Comparison of ENCODE assay signal across 8 mouse cellular contexts in the genomic region with DNA sequence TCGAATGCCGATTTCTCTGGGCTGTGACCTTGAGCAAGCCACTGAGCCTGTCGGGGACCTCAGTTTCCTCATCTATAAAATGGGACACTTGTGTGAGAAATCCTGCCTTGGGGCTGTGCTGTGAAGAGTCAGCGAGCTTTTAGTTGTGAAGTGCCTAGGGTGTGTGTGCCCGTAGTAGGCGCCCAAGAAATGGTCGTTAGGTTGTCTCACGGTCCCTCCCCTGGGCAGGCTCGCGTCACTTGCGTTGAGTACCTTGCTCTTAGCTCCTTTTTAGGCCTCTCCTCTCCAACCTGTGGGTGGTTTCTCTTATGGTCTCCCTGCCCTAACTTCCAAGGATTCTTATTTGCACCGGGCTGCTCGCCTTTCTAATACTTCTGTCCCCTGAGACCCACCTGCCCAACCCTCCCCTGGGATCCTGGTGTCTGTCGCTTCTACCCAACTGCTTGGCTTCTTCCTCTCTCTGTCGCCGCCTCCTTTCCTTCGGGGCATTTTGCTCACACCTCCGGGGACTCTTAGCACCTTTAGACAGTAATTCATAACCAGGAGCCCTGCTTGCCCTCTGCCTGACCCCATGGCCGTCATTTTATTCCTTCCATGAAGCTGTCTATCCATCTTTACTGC. TPM values are rescaled to one million over a fixed set of nuclear protein-coding genes. Genes with fewer than 3 reads are reported as not detected.
DNase-seq lines count a peak whose midpoint lies in the region; ATAC-seq and TF ChIP-seq lines count a peak whose summit lies in the region.

No protein-coding gene starts in this region.

- H3K4me1 ChIP-seq in intestine, embryonic 16.5 days (ENCODE audit: control insufficient read depth, insufficient read depth, low read length) = peaks cover 16% of the 10 kb centered on the region
- H3K4me1 ChIP-seq in liver, postnatal 0 days (ENCODE audit: insufficient read depth) = peaks cover 30% of the 10 kb centered on the region

- WGBS in intestine, embryonic 16.5 days = under 1% methylated on average over 19 of the region's 19 CpGs
- WGBS in liver, postnatal 0 days (ENCODE audit: insufficient replicate concordance) = under 1% methylated on average over 19 of the region's 19 CpGs

- TF ChIP-seq EP300 in liver, postnatal 0 days (IDR thresholded peaks at IDR 0.05; ENCODE audit: low read depth) = no peak

- DNase-seq in urinary bladder, postnatal 14 days (ENCODE audit: low spot score) = peak; percentile 25
- no peak for DNase-seq in urinary bladder, postnatal 4 days (ENCODE audit: low spot score in 2 of 2)
- peak; percentile 63 for DNase-seq in c-Kit-positive CD71-positive TER-119-positive erythroid progenitor cells, embryonic 14.5 days (ENCODE audit: low spot score)
- DNase-seq in liver, postnatal 0 days = peak; percentile 55
- peak; percentile 32 to 39 for DNase-seq in natural killer cell, adult 2 months (ENCODE audit: low spot score in 2 of 2)
- DNase-seq in gastrocnemius, adult 18-20 months (ENCODE audit: low spot score) = no peak

- ATAC-seq in frontal cortex, adult (ENCODE audit: low TSS enrichment) = peak; percentile 11; the same call in 1 of the 2 replicates
- peak; percentile 6 for ATAC-seq in intestine, embryonic 16.5 days
- ATAC-seq in liver, postnatal 0 days = no peak; the same call in 1 of the 2 replicates

- H3K4me3 ChIP-seq in intestine, embryonic 16.5 days (ENCODE audit: low read length) = peak overlapping the region; percentile 94
- peak overlapping the region; percentile 83 for H3K4me3 ChIP-seq in liver, postnatal 0 days (ENCODE audit: low read depth, low read length)

- no peaks in the 10 kb centered on the region for H3K36me3 ChIP-seq in intestine, embryonic 16.5 days (ENCODE audit: control insufficient read depth, insufficient read depth, low read length)
- H3K36me3 ChIP-seq in liver, postnatal 0 days (replicated peaks; ENCODE audit: insufficient read depth, low read length) = no peaks in the 10 kb centered on the region

- TF ChIP-seq CTCF in liver, postnatal 0 days (IDR thresholded peaks at IDR 0.05; ENCODE audit: low read depth) = no peak

- peak overlapping the region; percentile 96 for H3K9ac ChIP-seq in intestine, embryonic 16.5 days (ENCODE audit: low read depth, low read length)
- H3K9ac ChIP-seq in liver, postnatal 0 days (replicated peaks) = peak overlapping the region; percentile 86

- peak overlapping the region; percentile 96 for H3K27ac ChIP-seq in intestine, embryonic 16.5 days (ENCODE audit: low read length)
- peak overlapping the region; percentile 87 for H3K27ac ChIP-seq in liver, postnatal 0 days (ENCODE audit: low read depth)

- no peaks in the 10 kb centered on the region for H3K27me3 ChIP-seq in intestine, embryonic 16.5 days (replicated peaks; ENCODE audit: control insufficient read depth, insufficient read depth, low read length)
- no peaks in the 10 kb centered on the region for H3K27me3 ChIP-seq in liver, postnatal 0 days (ENCODE audit: insufficient read depth, low read length)

- H3K9me3 ChIP-seq in intestine, embryonic 16.5 days (ENCODE audit: control insufficient read depth, low read length) = no peaks in the 10 kb centered on the region
- H3K9me3 ChIP-seq in liver, postnatal 0 days (ENCODE audit: low read length) = no peaks in the 10 kb centered on the region

- peak overlapping the region; percentile 85 for H3K4me2 ChIP-seq in intestine, embryonic 16.5 days (ENCODE audit: low read depth, low read length)
- peak overlapping the region; percentile 86 for H3K4me2 ChIP-seq in liver, postnatal 0 days (ENCODE audit: low read depth, low read length)

RNA-seq across cellular contexts. Expression of gene Vcl, which starts 0.7 kb away (rescaled TPM):
- polyA plus RNA-seq in intestine, embryonic 16.5 days (2015; fragmentation: Nextera tagmentation; extraction: Ambion mirVana) = 51.5 and 56.0 TPM in 2 replicates
- polyA plus RNA-seq in liver, postnatal 0 days (2015; fragmentation: Nextera tagmentation; extraction: Ambion mirVana) = 9.3 and 11.6 TPM in 2 replicates
- 10 to 100 TPM; 62.3 to 64.9 TPM for total RNA-seq in gastrocnemius, adult 18-20 months (2021)

Comparison
In these comparisons a context has a peak if more than half of its experiments do, and no peak if none do; other contexts are left out.
1. DNase-seq: peak in urinary bladder, postnatal 14 days (single experiment), c-Kit-positive CD71-positive TER-119-positive erythroid progenitor cells, embryonic 14.5 days (single experiment), liver, postnatal 0 days (single experiment) and natural killer cell, adult 2 months (2 of 2); none in urinary bladder, postnatal 4 days (0 of 2) and gastrocnemius, adult 18-20 months (single experiment).